Mouse (Mus musculus): ENCODE results near the gene Ccdc84.
A peak's percentile ranks its signal among the peaks of the same experiment; 100 is the strongest.

Ccdc84 gene

DNA sequence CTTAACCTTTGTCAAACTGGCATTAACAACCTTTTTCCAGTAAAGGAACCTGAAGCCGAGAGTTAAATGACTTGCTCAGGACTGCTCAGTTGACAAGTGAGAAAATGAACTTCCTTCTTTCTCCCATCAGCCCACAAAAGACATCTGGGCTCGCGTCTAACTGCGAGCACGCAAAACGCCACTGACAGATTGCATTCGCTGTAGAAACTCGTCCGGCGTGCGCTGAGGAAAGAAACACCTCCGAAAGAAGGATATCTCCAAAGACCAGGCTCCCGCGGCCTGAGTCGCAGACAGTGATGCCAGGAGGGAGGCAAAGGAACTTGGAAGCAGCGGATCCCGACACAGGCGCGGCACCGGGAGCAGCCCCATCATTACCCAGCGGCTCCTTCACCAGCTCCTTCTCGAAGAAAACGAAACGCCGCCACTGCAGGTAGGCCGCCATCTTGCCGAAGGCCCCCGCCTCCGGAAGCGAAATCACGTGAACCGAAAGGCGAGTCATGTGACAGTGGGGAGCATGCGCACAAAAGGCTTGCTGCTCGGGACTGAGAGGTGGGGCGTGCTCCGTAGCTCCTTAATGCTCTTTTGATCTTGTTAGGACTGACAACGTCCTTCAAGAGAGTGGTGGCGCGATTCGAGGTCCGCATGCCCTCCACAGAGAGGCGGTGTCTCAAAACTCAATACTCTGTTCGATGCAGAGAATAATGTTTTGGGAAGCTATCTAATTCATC, 57.0 kb downstream of the Ccdc84 start, which contains the start of gene Vps11:
Gene Vps11 (minus strand): TSS at position 481 of the 728 bp plus-strand sequence.
- peak; percentile 91 for DNase-seq

Measured in cerebellum, adult 11 months (tissue).